Mouse (Mus musculus) liver, postnatal 0 days (tissue): ENCODE data around the gene Uqcr11. TPM values are rescaled to one million over a fixed set of nuclear protein-coding genes. Genes with fewer than 3 reads are reported as not detected.

ENCODE experiments used
- ATAC-seq: fragments of 200-750 bp; cut with Nextera tagmentation; 2 replicates; pipeline ENCODE4 v1.8.0; 2017; ENCODE audit warnings: mild to moderate bottlenecking, moderate library complexity
- DNase-seq: peaks from one replicate; pipeline ENCODE4 v3.0.0-alpha.2; 2016
- H3K27ac ChIP-seq: fragments of 300-500 bp; sonication (generic); 2 replicates; pipeline ENCODE4 v1.5.1; 2014; ENCODE audit warnings: antibody characterized with exemption, moderate library complexity, mild to moderate bottlenecking, low read depth
- H3K27me3 ChIP-seq: fragments of 300-500 bp; sonication (generic); 2 replicates; pipeline ENCODE4 v1.6.1; 2014; ENCODE audit warnings: low read length, control low read depth, mixed read lengths; ENCODE audit not compliant: insufficient read depth
- H3K36me3 ChIP-seq: fragments of 300-500 bp; sonication (generic); replicated peaks from 2 replicates; pipeline ENCODE4 v1.6.1; 2014; ENCODE audit warnings: mild to moderate bottlenecking, control low read depth, low read length, moderate library complexity, mixed read lengths; ENCODE audit not compliant: insufficient read depth
- H3K4me1 ChIP-seq: fragments of 300-500 bp; sonication (generic); 2 replicates; pipeline ENCODE4 v1.6.1; 2014; ENCODE audit warnings: antibody characterized with exemption, mild to moderate bottlenecking, control low read depth; ENCODE audit not compliant: insufficient read depth
- H3K4me2 ChIP-seq: fragments of 300-500 bp; sonication (generic); 2 replicates; pipeline ENCODE4 v1.6.1; 2014; ENCODE audit warnings: low read depth, mild to moderate bottlenecking, low read length, moderate library complexity, mixed read lengths
- H3K4me3 ChIP-seq: fragments of 300-500 bp; sonication (generic); 2 replicates; pipeline ENCODE4 v1.5.1; 2014; ENCODE audit warnings: low read depth, low read length
- H3K9ac ChIP-seq: fragments of 300-500 bp; sonication (generic); replicated peaks from 2 replicates; pipeline ENCODE4 v1.6.1; 2014; ENCODE audit warnings: mild to moderate bottlenecking, moderate library complexity
- H3K9me3 ChIP-seq: fragments of 300-500 bp; sonication (generic); 2 replicates; pipeline ENCODE4 v1.6.1; 2016; ENCODE audit warnings: mild to moderate bottlenecking, control low read depth, low read length, mixed read lengths
- CTCF ChIP-seq: sonication (generic); IDR thresholded peaks from 2 replicates; pipeline ENCODE4 v1.5.1; 2016; ENCODE audit warnings: antibody characterized with exemption, low read depth
- EP300 ChIP-seq: IDR thresholded peaks from 2 replicates; pipeline ENCODE4 v1.6.1; 2016; ENCODE audit warnings: antibody characterized with exemption, low read depth, mild to moderate bottlenecking
- WGBS: fragments of 180-500 bp; shearing (Covaris S2); extraction: QIAGEN DNeasy Blood & Tissue Kit; methylation state at CpG from one replicate; pipeline ENCODE4 v1.1.7; 2014; ENCODE audit not compliant: insufficient replicate concordance; 5-methylcytosine and 5-hydroxymethylcytosine counted together
- polyA plus RNA-seq: library from polyadenylated mRNA; unstranded; fragments of >200 nt; fragmentation: Nextera tagmentation; extraction: Ambion mirVana; gene quantifications from 2 replicates; pipeline ENCODE4 v1.2.1, GENCODE M21; 2015

Uqcr11 gene
- polyA plus RNA-seq, 1 experiment from 2014 or later: 771 TPM

DNA sequence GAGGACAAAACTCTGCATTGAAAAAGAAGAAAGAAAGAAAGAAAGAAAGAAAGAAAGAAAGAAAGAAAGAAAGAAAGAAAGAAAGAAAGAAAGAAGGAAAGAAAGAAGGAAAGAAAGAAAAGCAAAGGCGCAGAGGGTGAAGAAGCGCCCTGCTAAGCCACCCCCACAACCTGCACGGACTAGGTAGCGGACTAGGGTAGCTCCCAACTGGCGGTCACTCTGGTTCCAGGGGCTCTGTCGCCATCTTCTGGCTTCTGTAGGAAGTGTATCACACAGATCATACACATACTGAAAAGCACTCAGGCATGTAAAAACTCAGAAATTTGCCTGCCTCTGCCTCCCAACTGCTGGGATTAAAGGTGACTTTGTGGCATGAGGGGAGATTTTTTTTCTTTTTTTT lies 32.6 kb downstream of the Uqcr11 start:
- no peak overlapping the region for H3K27ac ChIP-seq
- no peaks in the 10 kb centered on the region; the same call in 1 of the 2 replicates for H3K4me1 ChIP-seq
- H3K9ac ChIP-seq: no peak overlapping the region
- 17% methylated on average over 6 of the region's 6 CpGs for WGBS
- H3K9me3 ChIP-seq: no peaks in the 10 kb centered on the region
- ATAC-seq (peak; percentile 69), DNase-seq (peak; percentile 83)
- no peak for TF ChIP-seq EP300
- TF ChIP-seq CTCF: peak; percentile 84
- no peaks in the 10 kb centered on the region for H3K36me3 ChIP-seq
- no peak overlapping the region for H3K4me3 ChIP-seq
- H3K4me2 ChIP-seq: no peak overlapping the region
- H3K27me3 ChIP-seq: peaks cover 7% of the 10 kb centered on the region; the same call in 1 of the 2 replicates

GRCm38 (mm10) chr10:80372706-80373105 lies 33.9 kb downstream of the Uqcr11 start:
- Histone ChIP-seq H3K4me3 (no peak overlapping the region), H3K27ac (no peak overlapping the region), H3K9ac (no peak overlapping the region), H3K4me1 (no peaks in the 10 kb centered on the region; the same call in 1 of the 2 replicates), H3K9me3 (no peaks in the 10 kb centered on the region), H3K27me3 (peaks cover 7% of the 10 kb centered on the region; the same call in 1 of the 2 replicates), H3K4me2 (no peak overlapping the region), H3K36me3 (no peaks in the 10 kb centered on the region)
- 80% methylated on average over 6 of the region's 6 CpGs for WGBS
- TF ChIP-seq EP300 (no peak), CTCF (no peak)
- ATAC-seq (no peak), DNase-seq (no peak)

GRCm38 (mm10) chr10:80371983-80372382 lies 34.6 kb downstream of the Uqcr11 start:
- 56% methylated on average over 9 of the region's 9 CpGs for WGBS
- no peaks in the 10 kb centered on the region; the same call in 1 of the 2 replicates for H3K4me1 ChIP-seq

GRCm38 (mm10) chr10:80371411-80371966 lies 35.1 kb downstream of the Uqcr11 start:
- peaks cover 7% of the 10 kb centered on the region; the same call in 1 of the 2 replicates for H3K27me3 ChIP-seq
- WGBS: 7% methylated on average over 12 of the region's 12 CpGs
- DNase-seq (no peak), ATAC-seq (peak; percentile 42; the same call in 1 of the 2 replicates)
- no peak overlapping the region for H3K27ac ChIP-seq
- no peak overlapping the region for H3K4me3 ChIP-seq
- H3K36me3 ChIP-seq: no peaks in the 10 kb centered on the region
- 0 out of 2 replicates have a peak overlapping the region, but pooled peaks have one; percentile 4 for H3K4me2 ChIP-seq
- H3K4me1 ChIP-seq: no peaks in the 10 kb centered on the region; the same call in 1 of the 2 replicates
- no peaks in the 10 kb centered on the region for H3K9me3 ChIP-seq
- no peak overlapping the region for H3K9ac ChIP-seq
- TF ChIP-seq CTCF (no peak), EP300 (no peak)

More at GRCm38 (mm10) chr10:80371983-80372382, 34.6 kb downstream of the Uqcr11 start:
- Histone ChIP-seq H3K4me3 (no peak overlapping the region), H3K9me3 (no peaks in the 10 kb centered on the region), H3K36me3 (no peaks in the 10 kb centered on the region), H3K27me3 (peaks cover 7% of the 10 kb centered on the region; the same call in 1 of the 2 replicates), H3K4me2 (no peak overlapping the region), H3K27ac (no peak overlapping the region), H3K9ac (no peak overlapping the region)
- DNase-seq (no peak), ATAC-seq (no peak)
- TF ChIP-seq EP300 (no peak), CTCF (no peak)

GRCm38 (mm10) chr10:80369995-80370747 lies 36.5 kb downstream of the Uqcr11 start:
- H3K27me3 ChIP-seq: peaks cover 7% of the 10 kb centered on the region; the same call in 1 of the 2 replicates
- ATAC-seq: no peak
- H3K9me3 ChIP-seq: no peaks in the 10 kb centered on the region
- H3K4me3 ChIP-seq: no peak overlapping the region
- H3K4me1 ChIP-seq: no peaks in the 10 kb centered on the region; the same call in 1 of the 2 replicates
- DNase-seq: no peak
- H3K4me2 ChIP-seq: no peak overlapping the region
- no peak overlapping the region for H3K9ac ChIP-seq
- WGBS: 70% methylated on average over 21 of the region's 21 CpGs
- no peak overlapping the region for H3K27ac ChIP-seq
- TF ChIP-seq EP300 (no peak), CTCF (peak; percentile 55)
- no peaks in the 10 kb centered on the region for H3K36me3 ChIP-seq

GRCm38 (mm10) chr10:80368392-80368791 lies 38.2 kb downstream of the Uqcr11 start:
- Histone ChIP-seq H3K36me3 (no peaks in the 10 kb centered on the region), H3K4me1 (no peaks in the 10 kb centered on the region; the same call in 1 of the 2 replicates), H3K27me3 (peaks cover 19% of the 10 kb centered on the region), H3K9ac (no peak overlapping the region), H3K9me3 (no peaks in the 10 kb centered on the region), H3K4me2 (no peak overlapping the region), H3K4me3 (no peak overlapping the region), H3K27ac (no peak overlapping the region)
- ATAC-seq: no peak
- no peak for DNase-seq
- TF ChIP-seq CTCF (no peak), EP300 (no peak)
- 81% methylated on average over 6 of the region's 6 CpGs for WGBS
